Mouse (Mus musculus): ENCODE results near the gene Ube2j2. TPM values are rescaled to one million over a fixed set of nuclear protein-coding genes. Genes with fewer than 3 reads are reported as not detected.

Gene Ube2j2
- 120 and 121 TPM in 2 replicates for total RNA-seq (2012; rRNA removed)
- 100 to 1,000 TPM in 1 of 2 experiments, not detected in 1; 172 TPM for polyA plus RNA-seq (2012; ENCODE audit: insufficient read depth in 1 of 2, insufficient read length in 2 of 2, low read depth in 1 of 2, low replicate concordance in 2 of 2, missing spikeins in 1 of 2)

DNA sequence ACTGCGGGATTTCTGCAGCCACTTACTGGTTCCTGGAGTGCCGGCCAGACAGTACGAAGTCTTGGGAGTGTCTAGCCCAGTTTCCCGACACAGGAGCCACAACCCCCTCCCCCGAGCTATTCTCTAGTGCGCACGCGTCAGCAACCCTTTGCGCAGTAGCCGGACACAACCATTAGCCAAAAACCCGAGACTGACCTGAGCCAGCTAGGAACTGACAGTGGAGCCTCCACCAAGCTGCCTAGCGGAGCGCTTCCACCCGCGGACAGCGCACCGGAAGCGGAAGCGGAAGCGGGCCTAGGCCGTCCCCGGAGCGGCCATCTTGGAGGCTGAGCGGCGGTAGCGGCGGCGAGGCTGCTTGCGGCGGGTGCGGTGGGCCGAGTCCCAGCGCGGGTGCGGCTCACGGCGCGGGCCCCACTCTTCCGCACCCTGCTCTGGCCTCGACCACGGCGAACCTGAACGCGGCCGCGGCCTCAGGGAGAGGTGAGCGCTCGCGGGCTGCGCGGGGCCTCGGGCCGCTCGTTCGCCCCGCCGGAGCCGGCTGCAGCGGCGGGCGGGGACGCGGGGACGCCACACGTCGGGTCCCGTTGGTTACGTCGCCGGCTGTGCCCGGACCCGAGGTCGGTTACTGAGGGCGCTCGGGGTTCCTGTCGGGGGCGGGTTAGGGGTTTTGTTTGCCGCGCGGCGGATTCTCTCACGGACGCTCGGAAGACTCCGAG is at the start of gene Ube2j2:
Gene Ube2j2 (plus strand): TSS at position 298 of the 716 bp plus-strand sequence.
- H3K9me3 ChIP-seq (replicated peaks; ENCODE audit: insufficient read depth, low read length) = no peaks in the 10 kb centered on the region
- H3K9ac ChIP-seq (ENCODE audit: control insufficient read depth, low read depth, low read length, poor library complexity, severe bottlenecking) = peak within 1 kb of the TSS; percentile 94
- no peaks in the 10 kb centered on the region for H3K27me3 ChIP-seq (ENCODE audit: control insufficient read depth in 1 of 2, insufficient read depth in 2 of 2, low read length in 2 of 2)
- TF ChIP-seq KAT2A (conservative IDR thresholded peaks at IDR 0.05; ENCODE audit: low read depth, low read length) (peak; percentile 89), SIN3A (IDR thresholded peaks at IDR 0.05; ENCODE audit: low read length) (peak; percentile 96), MEF2A (IDR thresholded peaks at IDR 0.05; ENCODE audit: extremely low read depth, insufficient replicate concordance, low read depth, low read length, poor library complexity, severe bottlenecking) (0 out of 2 replicates have a peak, but pooled peaks have one; percentile 55), CHD2 (IDR thresholded peaks at IDR 0.05; ENCODE audit: low read length) (no peak), CTCF (IDR thresholded peaks at IDR 0.05 in 2 of 3, conservative IDR thresholded peaks at IDR 0.05 in 1 of 3; ENCODE audit: control insufficient read depth in 1 of 3, insufficient read depth in 1 of 3, low read depth in 2 of 3, low read length in 3 of 3, poor library complexity in 1 of 3, severe bottlenecking in 1 of 3) (0 out of 6 replicates have a peak, but pooled peaks of 1 of the 3 experiments have one; percentile 15), MAX (IDR thresholded peaks at IDR 0.05; ENCODE audit: low read length) (peak; percentile 70; the same call in 1 of the 2 replicates), HCFC1 (IDR thresholded peaks at IDR 0.05; ENCODE audit: low read depth, low read length) (peak; percentile 96), USF2 (IDR thresholded peaks at IDR 0.05; ENCODE audit: borderline replicate concordance in 1 of 2, insufficient read depth in 1 of 2, low read depth in 1 of 2, low read length in 2 of 2) (no peak), UBTF (IDR thresholded peaks at IDR 0.05; ENCODE audit: borderline replicate concordance, insufficient read depth, low read depth, low read length) (no peak), EP300 (IDR thresholded peaks at IDR 0.05; ENCODE audit: low read depth in 1 of 2, low read length in 2 of 2) (peak in 1 of 2 experiments; percentile 48; a peak in 2 of 4 replicates), RCOR1 (IDR thresholded peaks at IDR 0.05; ENCODE audit: low read depth, low read length) (peak; percentile 75; the same call in 1 of the 2 replicates), MXI1 (IDR thresholded peaks at IDR 0.05; ENCODE audit: low read depth, low read length) (peak; percentile 89), MYB (IDR thresholded peaks at IDR 0.05; ENCODE audit: low read depth, low read length) (peak; percentile 16; the same call in 1 of the 2 replicates), TCF12 (IDR thresholded peaks at IDR 0.05; ENCODE audit: low read depth, low read length) (peak; percentile 75), POLR2A (IDR thresholded peaks at IDR 0.05; ENCODE audit: control insufficient read depth in 1 of 2, insufficient read depth in 1 of 2, low read depth in 1 of 2, low read length in 2 of 2, poor library complexity in 1 of 2) (peak; percentile 67 to 87; a peak in 3 of 4 replicates), MYC (IDR thresholded peaks at IDR 0.05; ENCODE audit: low read depth, low read length) (no peak; the same call in 1 of the 2 replicates), JUND (IDR thresholded peaks at IDR 0.05; ENCODE audit: low read depth, low read length) (no peak), NELFE (IDR thresholded peaks at IDR 0.05; ENCODE audit: low read depth, low read length) (peak; percentile 80), TBP (IDR thresholded peaks at IDR 0.05; ENCODE audit: low read depth, low read length) (peak; percentile 76; the same call in 1 of the 2 replicates), ZNF384 (IDR thresholded peaks at IDR 0.05; ENCODE audit: low read depth, low read length) (0 out of 2 replicates have a peak, but pooled peaks have one; percentile 5), NRF1 (IDR thresholded peaks at IDR 0.05; ENCODE audit: insufficient read depth, low read depth, low read length, poor library complexity, severe bottlenecking) (peak; percentile 87), ELF1 (IDR thresholded peaks at IDR 0.05; ENCODE audit: low read depth, low read length) (peak; percentile 92), MAZ (IDR thresholded peaks at IDR 0.05; ENCODE audit: low read depth, low read length) (peak; percentile 75; the same call in 1 of the 2 replicates), RAD21 (IDR thresholded peaks at IDR 0.05; ENCODE audit: low read depth, low read length) (no peak), GABPA (IDR thresholded peaks at IDR 0.05; ENCODE audit: low read depth, low read length) (peak; percentile 36; the same call in 1 of the 2 replicates), POLR2AphosphoS2 (IDR thresholded peaks at IDR 0.05; ENCODE audit: low read length) (peak; percentile 83), POLR2AphosphoS5 (IDR thresholded peaks at IDR 0.05; ENCODE audit: borderline replicate concordance, low read depth, low read length) (no peak), ETS1 (IDR thresholded peaks at IDR 0.05; ENCODE audit: low read depth, low read length) (peak; percentile 61; the same call in 1 of the 2 replicates), ZC3H11A (IDR thresholded peaks at IDR 0.05; ENCODE audit: low read depth, low read length) (no peak), ZMIZ1 (IDR thresholded peaks at IDR 0.05; ENCODE audit: low read depth, low read length) (peak; percentile 88), CHD1 (IDR thresholded peaks at IDR 0.05; ENCODE audit: low read depth, low read length) (no peak)
- H3K79me2 ChIP-seq (ENCODE audit: control insufficient read depth, insufficient read depth, low read length, poor library complexity) = peaks cover 50% of the 10 kb centered on the region
- H3K4me3 ChIP-seq (ENCODE audit: control insufficient read depth in 1 of 2, insufficient read depth in 1 of 2, low read depth in 2 of 2, low read length in 2 of 2) = peak within 1 kb of the TSS; percentile 82 to 88
- peaks cover 8 to 12% of the 10 kb centered on the region in 2 experiments for H3K36me3 ChIP-seq (ENCODE audit: control insufficient read depth in 1 of 2, insufficient read depth in 2 of 2, low read length in 2 of 2)
- peak within 1 kb of the TSS; percentile 56 for H3K27ac ChIP-seq (ENCODE audit: control insufficient read depth, low read depth, low read length)
- peaks cover 3 to 11% of the 10 kb centered on the region in 2 experiments; a peak in 2 of 4 replicates for H3K4me1 ChIP-seq (ENCODE audit: control insufficient read depth in 1 of 2, insufficient read depth in 2 of 2, low read length in 2 of 2)
- DNase-seq (ENCODE audit: low read depth, low spot score) = peak; percentile 97

All from MEL (cell line).